Mouse (Mus musculus) bone marrow, adult 2 months (tissue): ENCODE results near the gene Gm28539. TPM values are rescaled to one million over a fixed set of nuclear protein-coding genes. Genes with fewer than 3 reads are reported as not detected.

Source experiments
- H3K27ac ChIP-seq: fragments of 200-500 bp; 2 replicates; pipeline ENCODE4 v1.5.1; 2012; ENCODE audit warnings: low read depth, mild to moderate bottlenecking, control low read depth, inconsistent platforms, low read length; ENCODE audit not compliant: control insufficient read depth, poor library complexity, insufficient read depth
- H3K4me1 ChIP-seq: fragments of 200-500 bp; 2 replicates; pipeline ENCODE4 v1.6.1; 2011; ENCODE audit warnings: low read length; ENCODE audit not compliant: control insufficient read depth, insufficient read depth
- H3K4me3 ChIP-seq: fragments of 200-500 bp; replicated peaks from 2 replicates; pipeline ENCODE3; 2011; ENCODE audit warnings: mild to moderate bottlenecking, low read depth, low read length, control low read depth; ENCODE audit not compliant: control insufficient read depth
- CTCF ChIP-seq: fragments of 200-500 bp; IDR thresholded peaks from 2 replicates; pipeline ENCODE4 v1.5.1; 2011; ENCODE audit warnings: low read length, control low read depth; ENCODE audit not compliant: control insufficient read depth, insufficient read depth
- POLR2A ChIP-seq: fragments of 200-500 bp; IDR thresholded peaks from 2 replicates; pipeline ENCODE4 v1.6.1; 2011; ENCODE audit warnings: low read depth, mild to moderate bottlenecking, control low read depth, low read length, borderline replicate concordance; ENCODE audit not compliant: control insufficient read depth
- WGBS: fragments of 180-500 bp; shearing (Covaris S2); methylation state at CpG from one replicate; pipeline ENCODE4 v1.1.7; 2018; 5-methylcytosine and 5-hydroxymethylcytosine counted together
- polyA plus RNA-seq: library from polyadenylated mRNA; stranded (reverse); fragments of >200 nt; gene quantifications from 2 replicates; pipeline ENCODE4 v1.2.4, GENCODE M21; 2011; ENCODE audit warnings: low replicate concordance; ENCODE audit not compliant: missing spikeins, insufficient read depth, insufficient read length

The Gm28539 gene
- polyA plus RNA-seq, 1 experiment: not detected

DNA sequence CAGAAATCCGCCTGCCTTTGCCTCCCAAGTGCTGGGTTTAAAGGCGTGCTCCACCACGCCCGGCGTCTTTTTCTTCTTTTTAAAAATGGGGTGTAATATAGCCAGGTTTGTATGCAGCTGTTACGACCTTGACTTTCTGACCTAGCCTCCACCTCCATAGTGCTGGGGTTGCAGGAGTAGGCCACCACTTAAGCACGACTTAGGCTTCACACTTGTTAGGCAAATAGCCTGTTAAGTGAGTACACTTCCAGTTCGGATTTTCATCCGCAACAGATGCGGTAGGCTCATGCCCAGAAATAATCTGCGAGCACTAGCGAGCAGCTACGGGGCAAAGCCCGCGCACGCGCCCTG is 39.7 kb downstream of the Gm28539 start:
- WGBS: under 1% methylated on average over 17 of the region's 17 CpGs
- no peak for TF ChIP-seq POLR2A
- TF ChIP-seq CTCF: no peak
- no peaks in the 10 kb centered on the region; the same call in 1 of the 2 replicates for H3K4me1 ChIP-seq
- peak overlapping the region; percentile 99 for H3K27ac ChIP-seq
- H3K4me3 ChIP-seq: peak overlapping the region; percentile 89

DNA sequence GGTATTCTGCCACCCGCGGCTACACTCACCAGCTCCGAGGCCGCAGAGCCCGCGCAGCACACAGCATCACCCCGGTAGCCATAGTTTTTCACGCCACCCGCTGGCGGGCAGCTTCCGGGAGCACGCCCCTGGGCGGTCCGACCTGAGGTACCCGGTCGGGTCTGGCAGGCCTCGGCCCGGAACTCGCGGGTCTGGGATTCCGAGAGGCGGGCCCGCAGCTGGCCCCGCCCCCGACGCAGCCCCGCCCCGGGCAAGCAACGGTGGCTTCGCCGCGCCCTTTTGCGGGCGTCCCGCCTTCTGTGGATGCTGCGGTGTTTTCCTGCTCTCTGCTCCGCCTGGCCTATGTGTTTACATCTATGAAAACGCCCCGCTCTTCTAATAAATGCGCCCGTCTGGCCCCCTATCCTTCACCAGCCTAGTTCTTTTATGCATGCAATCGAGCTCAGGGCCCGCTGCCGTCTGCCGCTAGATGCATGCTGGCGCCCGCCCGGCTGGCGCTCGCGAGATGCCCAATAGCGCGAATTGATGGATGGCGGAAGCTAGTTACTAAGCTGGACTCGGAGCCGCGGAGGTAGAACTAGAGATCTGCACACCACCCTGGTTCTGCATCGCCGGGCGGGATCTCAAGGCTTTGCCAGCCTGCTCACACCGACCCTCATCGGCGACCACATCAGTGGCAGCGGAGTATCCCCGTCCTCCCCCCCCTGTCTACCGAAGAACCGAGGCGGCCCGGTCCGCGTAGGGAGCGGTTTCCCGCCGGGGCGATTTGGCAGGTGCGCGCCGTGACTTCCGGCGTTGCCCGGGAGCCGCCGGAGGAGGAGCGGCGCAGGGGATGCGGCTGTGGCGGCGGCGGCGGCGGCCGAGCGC is 40.3 kb downstream of the Gm28539 start, which contains the start of the genes Mrpl40 and Hira:
Mrpl40 (minus strand) TSS at position 421 of the 867 bp plus-strand sequence.
Hira (plus strand) TSS at position 596 of the 867 bp plus-strand sequence.
- no peaks in the 10 kb centered on the region; the same call in 1 of the 2 replicates for H3K4me1 ChIP-seq
- H3K4me3 ChIP-seq: peak within 1 kb of the TSS; percentile 99
- peak within 1 kb of the TSS; percentile 99 for H3K27ac ChIP-seq
- TF ChIP-seq POLR2A (peak; percentile 76; the same call in 1 of the 2 replicates), CTCF (no peak)
- WGBS: under 1% methylated on average over 93 of the region's 93 CpGs

DNA sequence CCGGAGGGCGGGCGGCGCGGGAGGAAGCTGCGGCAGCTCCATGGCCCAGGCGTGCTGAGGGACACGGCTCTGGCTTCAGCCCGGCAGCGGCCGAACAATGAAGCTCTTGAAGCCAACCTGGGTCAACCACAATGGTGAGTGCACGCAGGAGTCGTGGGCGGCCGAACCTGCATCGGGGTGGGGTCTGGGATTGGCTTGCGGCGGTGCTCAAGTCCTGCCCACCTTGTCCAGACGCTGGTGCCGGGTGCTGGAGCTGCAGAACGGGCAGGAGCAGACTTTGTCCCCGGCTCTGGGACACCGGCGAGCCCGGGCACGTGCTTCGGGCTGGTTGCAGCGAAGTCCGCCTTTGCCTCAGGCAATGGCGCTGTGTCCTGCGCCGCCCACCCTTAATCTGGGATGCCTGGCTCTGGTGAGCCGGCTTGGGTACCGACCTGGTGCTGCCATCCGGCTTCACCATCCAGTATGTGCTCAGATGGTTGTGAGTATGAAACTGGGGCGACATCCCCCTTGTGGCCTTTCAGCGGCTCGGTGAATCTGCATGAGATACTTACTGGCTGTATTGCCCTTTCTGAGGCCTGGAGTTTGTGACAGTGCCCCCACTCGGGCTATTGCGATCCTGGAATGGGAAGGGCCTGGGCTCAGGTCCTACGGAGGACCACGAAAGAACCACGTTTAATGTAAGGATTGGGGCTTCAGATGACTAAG is 41.2 kb downstream of the Gm28539 start:
- H3K4me3 ChIP-seq: peak overlapping the region; percentile 99
- TF ChIP-seq CTCF: peak; percentile 36; the same call in 1 of the 2 replicates
- no peak for TF ChIP-seq POLR2A
- WGBS: under 1% methylated on average over 43 of the region's 43 CpGs
- peak overlapping the region; percentile 99 for H3K27ac ChIP-seq
- no peaks in the 10 kb centered on the region; the same call in 1 of the 2 replicates for H3K4me1 ChIP-seq

DNA sequence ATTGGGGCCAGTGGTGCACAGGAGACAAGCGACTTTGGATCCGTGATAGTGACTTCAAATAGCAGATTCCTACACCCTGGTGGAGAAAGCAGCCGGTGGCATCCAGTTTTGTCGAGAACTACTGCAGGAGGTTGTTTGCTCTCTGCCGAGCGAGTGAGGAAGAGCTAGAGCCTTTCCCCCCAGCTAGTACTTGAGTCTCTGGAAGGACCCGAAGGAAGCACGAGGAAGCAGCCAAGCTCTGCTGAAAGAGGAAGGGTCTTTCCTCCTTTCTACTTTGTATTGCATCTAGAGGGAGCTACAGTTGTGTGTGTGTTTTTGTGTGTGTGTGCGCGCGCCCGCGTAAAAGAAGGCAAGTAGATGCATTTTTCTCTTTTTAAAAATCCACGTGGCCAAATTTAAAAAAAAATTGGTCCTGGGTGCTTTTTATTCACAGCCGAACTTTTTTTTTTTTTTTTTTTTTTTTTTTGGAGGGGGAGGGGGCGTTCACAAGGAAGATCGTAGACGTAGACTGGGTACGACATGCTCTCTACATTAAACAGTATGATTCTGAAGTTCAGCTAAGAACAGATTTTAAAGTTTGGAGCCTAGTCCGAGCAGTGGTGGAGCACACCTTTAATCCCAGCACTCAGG is 41.8 kb downstream of the Gm28539 start:
- H3K4me3 ChIP-seq: peak overlapping the region; percentile 99
- H3K4me1 ChIP-seq: no peaks in the 10 kb centered on the region; the same call in 1 of the 2 replicates
- peak overlapping the region; percentile 99 for H3K27ac ChIP-seq
- 13% methylated on average over 20 of the region's 20 CpGs for WGBS
- no peak for TF ChIP-seq CTCF
- no peak for TF ChIP-seq POLR2A

DNA sequence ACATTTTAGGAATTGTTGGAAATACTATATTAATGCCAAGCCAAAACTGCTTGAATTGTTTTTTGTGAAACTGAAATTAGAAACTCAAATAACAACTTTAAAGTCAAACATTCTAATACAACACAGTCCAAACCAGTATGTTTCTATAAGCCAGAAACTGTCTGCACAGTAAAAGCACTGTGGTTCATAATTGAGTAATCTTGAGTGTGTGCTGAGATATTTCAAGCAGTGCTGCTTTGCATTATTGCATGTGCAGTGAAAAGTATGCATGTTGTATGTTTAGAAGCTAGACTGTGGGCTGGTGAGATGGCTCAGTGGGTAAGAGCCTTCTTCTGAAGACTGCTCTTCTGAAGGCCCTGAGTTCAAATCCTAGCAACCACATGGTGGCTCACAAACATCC is 47.7 kb downstream of the Gm28539 start:
- H3K4me3 ChIP-seq: no peak overlapping the region
- H3K27ac ChIP-seq: no peak overlapping the region
- H3K4me1 ChIP-seq: no peaks in the 10 kb centered on the region; the same call in 1 of the 2 replicates
- no peak for TF ChIP-seq POLR2A
- no peak for TF ChIP-seq CTCF

DNA sequence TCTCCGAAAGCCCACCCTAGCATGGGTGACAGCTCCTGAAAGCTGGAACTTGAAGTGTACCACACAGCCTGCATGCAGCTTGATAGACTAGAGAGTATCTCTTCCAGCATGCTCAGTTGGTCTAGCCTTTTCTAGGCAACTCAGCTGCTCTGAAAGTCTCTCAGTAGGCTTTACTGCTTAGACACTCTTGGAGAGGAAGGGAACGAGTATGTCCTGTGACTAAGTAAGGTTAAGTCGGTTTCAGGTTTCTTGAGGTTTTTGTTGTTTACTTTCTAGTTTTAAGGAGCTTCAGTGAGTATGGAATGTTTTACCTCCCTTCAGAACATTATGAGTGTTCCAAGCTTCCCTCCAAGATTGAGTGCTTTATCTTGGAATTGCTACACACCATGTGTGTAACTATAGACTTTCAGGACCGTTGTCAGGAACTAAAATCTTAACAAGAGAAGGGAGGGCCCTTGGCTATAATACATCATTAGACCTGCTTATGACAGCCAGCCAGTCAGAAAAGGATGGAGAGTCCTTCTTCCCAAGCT is 57.5 kb downstream of the Gm28539 start:
- H3K27ac ChIP-seq: no peak overlapping the region
- TF ChIP-seq CTCF (no peak), POLR2A (no peak)
- H3K4me3 ChIP-seq: no peak overlapping the region
- 81% methylated on average over 4 of the region's 4 CpGs for WGBS
- H3K4me1 ChIP-seq: no peaks in the 10 kb centered on the region; the same call in 1 of the 2 replicates

DNA sequence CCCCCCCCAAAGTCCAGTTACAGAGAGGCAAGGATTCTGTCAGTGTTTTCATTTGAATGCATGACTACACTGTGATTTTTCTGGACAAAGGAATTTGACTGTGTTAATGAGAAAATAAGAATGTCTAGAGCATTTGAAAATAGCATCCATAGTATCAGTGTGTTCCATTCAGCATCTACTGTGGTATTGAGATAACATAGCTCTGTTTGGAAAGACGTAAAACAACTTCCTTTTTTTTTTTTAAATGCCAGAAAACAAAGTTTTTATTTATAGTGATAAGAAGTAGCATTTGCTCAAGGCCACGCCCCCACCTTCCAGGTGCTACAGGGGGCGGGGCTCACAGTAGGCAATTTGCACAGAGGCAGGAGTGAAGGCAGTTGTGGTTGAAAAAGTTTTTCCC is 58.9 kb downstream of the Gm28539 start:
- 57% methylated on average over 3 of the region's 3 CpGs for WGBS
- no peak overlapping the region for H3K4me3 ChIP-seq
- H3K27ac ChIP-seq: no peak overlapping the region
- no peaks in the 10 kb centered on the region; the same call in 1 of the 2 replicates for H3K4me1 ChIP-seq
- TF ChIP-seq CTCF (no peak), POLR2A (no peak)
